Mouse (Mus musculus): ENCODE measurements at regions not wholly inside any gene's neighbourhood (a gene's known extent, or its start where the extent isn't known, plus 50 kb on each side); places are given as distances from the start of the nearest gene placed in this dataset.

DNA sequence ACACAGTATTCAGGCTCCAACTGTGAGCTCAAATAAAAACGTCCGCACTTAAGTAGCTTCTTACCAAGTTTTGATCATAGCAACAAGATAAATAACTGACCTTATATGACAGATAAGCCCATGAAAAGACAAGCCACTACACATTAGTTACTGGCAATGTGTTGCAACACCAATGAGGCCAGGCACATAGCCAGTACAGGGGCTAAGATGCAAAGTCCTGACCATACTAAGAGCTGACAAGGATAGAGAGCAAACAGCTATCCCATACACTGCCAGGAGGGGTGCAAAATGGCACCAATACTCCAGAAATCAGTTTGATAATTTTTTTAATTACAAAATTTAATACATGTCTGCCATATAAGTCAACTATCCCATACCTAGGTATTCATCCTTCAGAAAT lies 254.3 kb downstream of the Mycn start:
- no peak overlapping the region for H3K4me2 ChIP-seq
- no peak overlapping the region for H3K9ac ChIP-seq (replicated peaks)
- no peak overlapping the region for H3K27ac ChIP-seq (replicated peaks)
- 88% methylated on average over 2 of the region's 2 CpGs for WGBS
- no peaks in the 10 kb centered on the region for H3K9me3 ChIP-seq (replicated peaks)
- no peak for ATAC-seq (ENCODE audit: low FRiP score)
- no peaks in the 10 kb centered on the region for H3K27me3 ChIP-seq (replicated peaks)
- H3K4me1 ChIP-seq = peaks cover 18% of the 10 kb centered on the region
- H3K36me3 ChIP-seq = no peaks in the 10 kb centered on the region
- H3K4me3 ChIP-seq (replicated peaks) = no peak overlapping the region

- ATAC-seq (ENCODE audit: low FRiP score) = no peak
- H3K4me2 ChIP-seq = no peak overlapping the region
- H3K36me3 ChIP-seq = no peaks in the 10 kb centered on the region
- 0 out of 2 replicates have a peak overlapping the region, but pooled peaks have one; percentile 0 for H3K27ac ChIP-seq (replicated peaks)
- WGBS = 60% methylated on average over 7 of the region's 7 CpGs
- H3K27me3 ChIP-seq (replicated peaks) = no peaks in the 10 kb centered on the region
- H3K4me1 ChIP-seq = peaks cover 33% of the 10 kb centered on the region
- H3K9me3 ChIP-seq (replicated peaks) = no peaks in the 10 kb centered on the region
- no peak overlapping the region for H3K9ac ChIP-seq (replicated peaks)
- no peak overlapping the region for H3K4me3 ChIP-seq (replicated peaks)
Measured at GRCm38 (mm10) chr12:12685217-12685522, 256.5 kb downstream of the Mycn start.

GRCm38 (mm10) chr12:12684481-12685216 lies 257.1 kb downstream of the Mycn start:
- 30% methylated on average over 16 of the region's 16 CpGs for whole genome bisulfite sequencing
- Histone ChIP-seq H3K27me3 (replicated peaks) (no peaks in the 10 kb centered on the region), H3K36me3 (no peaks in the 10 kb centered on the region), H3K9ac (replicated peaks) (no peak overlapping the region), H3K4me3 (replicated peaks) (no peak overlapping the region), H3K4me1 (peaks cover 39% of the 10 kb centered on the region), H3K9me3 (replicated peaks) (no peaks in the 10 kb centered on the region), H3K4me2 (peak overlapping the region; percentile 2; the same call in 1 of the 2 replicates), H3K27ac (replicated peaks) (peak overlapping the region; percentile 0; the same call in 1 of the 2 replicates)
- ATAC-seq (ENCODE audit: low FRiP score) = 0 out of 2 replicates have a peak, but pooled peaks have one; percentile 8

DNA sequence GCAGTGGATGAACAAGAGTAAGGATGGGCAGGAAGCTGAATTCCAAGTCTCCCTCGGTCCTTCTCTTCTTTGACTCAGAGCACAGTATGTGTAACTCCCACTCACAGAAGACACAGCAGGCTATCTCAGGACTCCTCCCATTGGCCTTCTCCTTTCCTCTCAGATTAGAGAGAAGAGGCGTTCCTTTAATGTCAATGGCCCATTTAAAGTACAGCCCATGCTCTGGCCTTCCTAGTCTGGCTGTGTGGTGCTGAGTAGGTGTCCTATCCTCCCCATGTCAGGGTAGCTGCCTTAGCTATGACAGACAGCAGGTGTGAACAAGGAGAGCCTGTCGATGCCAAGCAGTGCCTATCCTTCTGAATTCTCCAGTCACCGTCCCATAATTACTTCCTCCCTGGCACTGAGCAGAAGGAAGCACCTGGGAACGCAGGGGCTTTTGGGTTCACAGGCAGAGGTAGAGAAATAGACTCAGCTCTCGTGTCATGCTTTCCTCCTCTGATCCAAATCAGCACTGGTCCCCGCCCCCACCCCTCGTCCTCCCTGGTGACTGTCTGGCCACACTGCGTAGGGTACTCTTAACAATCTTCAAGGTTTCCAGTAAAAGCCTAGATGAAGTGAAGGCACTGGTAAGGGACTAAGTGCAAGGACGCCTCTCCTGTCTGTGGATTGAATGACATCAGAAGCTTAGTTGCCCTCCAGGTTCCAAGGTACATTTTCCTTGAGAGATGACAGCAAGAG lies 257.8 kb downstream of the Mycn start:
- H3K9me3 ChIP-seq (replicated peaks) = no peaks in the 10 kb centered on the region
- H3K9ac ChIP-seq (replicated peaks) = no peak overlapping the region
- H3K36me3 ChIP-seq = no peaks in the 10 kb centered on the region
- H3K4me1 ChIP-seq = peaks cover 39% of the 10 kb centered on the region
- H3K4me2 ChIP-seq = peak overlapping the region; percentile 2; the same call in 1 of the 2 replicates
- no peak for ATAC-seq (ENCODE audit: low FRiP score)
- H3K27me3 ChIP-seq (replicated peaks) = no peaks in the 10 kb centered on the region
- WGBS = 50% methylated on average over 10 of the region's 10 CpGs
- H3K27ac ChIP-seq (replicated peaks) = no peak overlapping the region; the same call in 1 of the 2 replicates
- no peak overlapping the region for H3K4me3 ChIP-seq (replicated peaks)

DNA sequence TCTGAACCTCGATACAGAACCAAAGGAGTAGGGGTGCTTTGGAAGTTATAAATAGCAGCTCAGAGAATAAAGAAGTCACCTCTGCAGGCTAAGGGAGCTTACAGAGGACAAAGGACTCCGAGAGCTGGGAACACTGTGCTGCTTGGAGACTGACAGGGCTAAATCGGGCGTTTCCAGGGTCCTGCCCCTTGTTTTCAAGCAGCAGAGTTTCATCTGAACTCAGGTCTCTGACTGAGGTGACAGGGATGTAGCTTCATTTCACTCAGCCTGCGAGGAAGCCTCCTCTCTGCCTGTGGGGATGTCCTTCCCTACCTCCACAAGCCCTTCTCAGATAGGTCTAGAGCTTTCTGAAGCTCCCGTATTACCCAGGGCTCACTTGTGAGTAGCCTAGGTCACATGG lies 260.6 kb downstream of the Mycn start:
- Histone ChIP-seq H3K4me3 (replicated peaks) (peak overlapping the region; percentile 18), H3K27ac (replicated peaks) (peak overlapping the region; percentile 87), H3K9ac (replicated peaks) (peak overlapping the region; percentile 12; the same call in 1 of the 2 replicates), H3K4me2 (peak overlapping the region; percentile 48), H3K36me3 (no peaks in the 10 kb centered on the region), H3K9me3 (replicated peaks) (no peaks in the 10 kb centered on the region), H3K4me1 (peaks cover 47% of the 10 kb centered on the region), H3K27me3 (replicated peaks) (no peaks in the 10 kb centered on the region)
- ATAC-seq (ENCODE audit: low FRiP score) = peak; percentile 45; the same call in 1 of the 2 replicates
- 7% methylated on average over 6 of the region's 6 CpGs for WGBS

DNA sequence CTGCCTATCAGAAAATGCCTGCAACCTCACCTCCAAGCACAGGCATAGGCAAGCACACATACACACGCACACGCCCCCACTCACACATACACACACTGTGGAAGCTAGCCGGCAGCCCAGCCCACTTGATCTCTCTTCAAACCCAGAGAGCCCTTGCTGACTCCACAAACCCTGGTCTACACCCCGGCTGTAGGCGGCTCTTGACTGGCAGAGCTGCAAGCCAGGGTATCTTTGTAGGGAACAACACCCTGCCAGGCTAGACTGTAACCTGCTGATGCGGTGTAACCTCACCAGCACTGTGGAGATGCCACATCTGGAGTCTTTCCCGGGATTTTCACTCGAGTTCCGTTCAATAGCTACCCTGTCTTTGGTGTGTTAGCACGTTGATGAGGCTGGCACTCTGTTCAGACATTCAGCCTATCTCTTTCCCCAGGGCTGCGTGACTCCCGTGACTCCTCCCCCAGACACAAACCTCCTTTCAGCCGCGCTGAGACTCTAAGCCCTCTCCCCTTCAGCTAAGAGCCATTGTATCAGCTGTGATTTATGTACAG lies 261.3 kb downstream of the Mycn start:
- Histone ChIP-seq H3K36me3 (no peaks in the 10 kb centered on the region), H3K27ac (replicated peaks) (peak overlapping the region; percentile 87), H3K9ac (replicated peaks) (peak overlapping the region; percentile 12; the same call in 1 of the 2 replicates), H3K4me1 (peaks cover 47% of the 10 kb centered on the region), H3K4me2 (peak overlapping the region; percentile 48), H3K4me3 (replicated peaks) (peak overlapping the region; percentile 18), H3K9me3 (replicated peaks) (no peaks in the 10 kb centered on the region), H3K27me3 (replicated peaks) (no peaks in the 10 kb centered on the region)
- WGBS = 4% methylated on average over 14 of the region's 14 CpGs
- peak; percentile 89 for ATAC-seq (ENCODE audit: low FRiP score)

GRCm38 (mm10) chr12:12676676-12677075 lies 265.0 kb downstream of the Mycn start:
- Histone ChIP-seq H3K36me3 (no peaks in the 10 kb centered on the region), H3K9me3 (replicated peaks) (no peaks in the 10 kb centered on the region), H3K4me3 (replicated peaks) (no peak overlapping the region), H3K27me3 (replicated peaks) (peaks cover 5% of the 10 kb centered on the region; the same call in 1 of the 2 replicates), H3K4me2 (no peak overlapping the region), H3K9ac (replicated peaks) (no peak overlapping the region), H3K4me1 (peaks cover 27% of the 10 kb centered on the region), H3K27ac (replicated peaks) (no peak overlapping the region)
- no peak for ATAC-seq (ENCODE audit: low FRiP score)
- 43% methylated on average over 9 of the region's 9 CpGs for WGBS

- H3K4me1 ChIP-seq = no peaks in the 10 kb centered on the region
- no peaks in the 10 kb centered on the region for H3K9me3 ChIP-seq (replicated peaks)
- no peak overlapping the region for H3K4me3 ChIP-seq (replicated peaks)
- WGBS = 77% methylated on average over 5 of the region's 5 CpGs
- H3K36me3 ChIP-seq = no peaks in the 10 kb centered on the region
- H3K4me2 ChIP-seq = no peak overlapping the region
- no peak overlapping the region for H3K27ac ChIP-seq (replicated peaks)
- H3K9ac ChIP-seq (replicated peaks) = no peak overlapping the region
- H3K27me3 ChIP-seq (replicated peaks) = peaks cover 5% of the 10 kb centered on the region; the same call in 1 of the 2 replicates
- no peak for ATAC-seq (ENCODE audit: low FRiP score)
Measured at GRCm38 (mm10) chr12:12669931-12670330, 271.8 kb downstream of the Mycn start.

DNA sequence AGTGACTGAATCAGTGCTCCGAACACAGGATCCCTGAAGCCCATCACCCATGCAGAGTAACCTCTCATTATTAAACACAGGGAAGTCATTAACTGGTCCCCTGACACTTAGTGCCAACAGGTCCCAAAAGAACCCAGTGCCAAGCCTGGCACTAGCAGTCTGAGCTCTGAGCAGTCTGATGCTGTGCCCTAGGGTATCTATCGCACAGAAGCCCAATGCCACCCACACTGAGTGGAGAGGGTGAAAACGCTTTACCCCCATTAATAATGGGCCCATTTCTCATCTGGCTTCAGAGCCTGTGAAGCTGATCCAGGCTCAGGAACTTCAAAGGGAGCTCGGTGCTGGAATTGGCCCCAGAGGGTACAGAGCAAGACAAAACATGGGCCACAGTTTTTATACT lies 272.8 kb downstream of the Mycn start:
- Histone ChIP-seq H3K4me3 (replicated peaks) (no peak overlapping the region), H3K4me2 (no peak overlapping the region), H3K4me1 (no peaks in the 10 kb centered on the region), H3K9ac (replicated peaks) (no peak overlapping the region), H3K36me3 (no peaks in the 10 kb centered on the region), H3K27me3 (replicated peaks) (peaks cover 5% of the 10 kb centered on the region; the same call in 1 of the 2 replicates), H3K9me3 (replicated peaks) (no peaks in the 10 kb centered on the region), H3K27ac (replicated peaks) (no peak overlapping the region)
- no peak for ATAC-seq (ENCODE audit: low FRiP score)
- 66% methylated on average over 4 of the region's 4 CpGs for WGBS

- no peaks in the 10 kb centered on the region for H3K27me3 ChIP-seq (replicated peaks)
- ATAC-seq (ENCODE audit: low FRiP score) = no peak
- H3K4me3 ChIP-seq (replicated peaks) = no peak overlapping the region
- H3K4me2 ChIP-seq = no peak overlapping the region
- no peak overlapping the region for H3K27ac ChIP-seq (replicated peaks)
- 82% methylated on average over 8 of the region's 8 CpGs for WGBS
- no peaks in the 10 kb centered on the region for H3K36me3 ChIP-seq
- H3K9me3 ChIP-seq (replicated peaks) = no peaks in the 10 kb centered on the region
- no peak overlapping the region for H3K9ac ChIP-seq (replicated peaks)
- H3K4me1 ChIP-seq = no peaks in the 10 kb centered on the region
Measured at GRCm38 (mm10) chr12:12655611-12656010, 286.1 kb downstream of the Mycn start.

GRCm38 (mm10) chr12:12655184-12655583 lies 286.5 kb downstream of the Mycn start:
- Histone ChIP-seq H3K4me2 (no peak overlapping the region), H3K9ac (replicated peaks) (no peak overlapping the region), H3K27ac (replicated peaks) (no peak overlapping the region), H3K9me3 (replicated peaks) (no peaks in the 10 kb centered on the region), H3K4me3 (replicated peaks) (no peak overlapping the region), H3K4me1 (no peaks in the 10 kb centered on the region), H3K27me3 (replicated peaks) (no peaks in the 10 kb centered on the region), H3K36me3 (no peaks in the 10 kb centered on the region)
- no peak for ATAC-seq (ENCODE audit: low FRiP score)
- 62% methylated on average over 10 of the region's 10 CpGs for WGBS

DNA sequence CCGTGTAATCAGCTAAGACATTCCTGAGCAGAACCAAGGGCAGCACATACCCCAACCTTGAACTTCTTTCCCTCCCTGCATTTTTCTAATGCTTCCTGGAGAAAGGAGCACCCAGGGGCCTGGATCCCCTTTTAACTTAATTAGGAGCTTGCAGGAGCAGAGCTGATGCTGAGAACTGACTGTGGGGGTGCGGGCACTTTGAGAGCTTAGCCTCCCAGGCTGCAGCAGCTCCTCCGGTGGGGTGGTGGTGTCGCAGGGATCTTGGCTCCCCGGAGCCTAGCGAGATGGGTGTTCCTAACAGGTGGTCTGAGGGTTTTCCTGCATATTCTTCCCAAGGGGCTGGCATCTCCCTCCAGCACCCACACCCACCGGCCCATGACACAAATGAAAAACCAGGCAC lies 289.4 kb downstream of the Mycn start:
- ATAC-seq (ENCODE audit: low FRiP score) = no peak
- H3K27me3 ChIP-seq (replicated peaks) = no peaks in the 10 kb centered on the region
- H3K4me2 ChIP-seq = no peak overlapping the region
- no peak overlapping the region for H3K9ac ChIP-seq (replicated peaks)
- H3K4me3 ChIP-seq (replicated peaks) = no peak overlapping the region
- H3K36me3 ChIP-seq = no peaks in the 10 kb centered on the region
- H3K9me3 ChIP-seq (replicated peaks) = no peaks in the 10 kb centered on the region
- WGBS = 48% methylated on average over 7 of the region's 7 CpGs
- no peaks in the 10 kb centered on the region for H3K4me1 ChIP-seq
- no peak overlapping the region for H3K27ac ChIP-seq (replicated peaks)
